Mouse (Mus musculus) forebrain, embryonic 13.5 days (tissue): ENCODE measurements around the gene Pcca. TPM values are rescaled to one million over a fixed set of nuclear protein-coding genes. Genes with fewer than 3 reads are reported as not detected.

Source experiments
- ATAC-seq: fragments of 200-750 bp; cut with Nextera tagmentation; 2 replicates; pipeline ENCODE4 v1.8.0; 2017
- H3K27ac ChIP-seq: fragments of 300-500 bp; sonication (generic); 2 replicates; pipeline ENCODE4 v1.5.1; 2015; ENCODE audit warnings: inconsistent platforms, mild to moderate bottlenecking, moderate library complexity
- H3K27me3 ChIP-seq: fragments of 300-500 bp; sonication (generic); 2 replicates; pipeline ENCODE4 v1.6.1; 2015; ENCODE audit warnings: mild to moderate bottlenecking, inconsistent platforms
- H3K36me3 ChIP-seq: fragments of 300-500 bp; sonication (generic); 2 replicates; pipeline ENCODE4 v1.6.1; 2015; ENCODE audit warnings: mild to moderate bottlenecking, inconsistent platforms; ENCODE audit not compliant: poor library complexity, severe bottlenecking
- H3K4me1 ChIP-seq: fragments of 300-500 bp; sonication (generic); 2 replicates; pipeline ENCODE4 v1.6.1; 2015; ENCODE audit warnings: inconsistent platforms
- H3K4me2 ChIP-seq: fragments of 300-500 bp; sonication (generic); 2 replicates; pipeline ENCODE4 v1.6.1; 2015; ENCODE audit warnings: inconsistent platforms, mild to moderate bottlenecking, moderate library complexity
- H3K4me3 ChIP-seq: fragments of 300-500 bp; sonication (generic); 2 replicates; pipeline ENCODE4 v1.5.1; 2015; ENCODE audit warnings: mild to moderate bottlenecking, inconsistent platforms
- H3K9ac ChIP-seq: fragments of 300-500 bp; sonication (generic); 2 replicates; pipeline ENCODE4 v1.6.1; 2015; ENCODE audit warnings: mild to moderate bottlenecking, inconsistent platforms
- H3K9me3 ChIP-seq: fragments of 300-500 bp; sonication (generic); replicated peaks from 2 replicates; pipeline ENCODE4 v1.6.1; 2016; ENCODE audit warnings: inconsistent platforms
- WGBS: fragments of 180-500 bp; shearing (Covaris S2); methylation state at CpG from one replicate; pipeline ENCODE4 v1.1.7; 2015; 5-methylcytosine and 5-hydroxymethylcytosine counted together
- polyA plus RNA-seq: library from polyadenylated mRNA; unstranded; fragments of >200 nt; fragmentation: Nextera tagmentation; extraction: Ambion mirVana; gene quantifications from 2 replicates; pipeline ENCODE4 v1.2.1, GENCODE M21; 2015

The Pcca gene
- polyA plus RNA-seq, 1 experiment from 2014 or later = 25.2 TPM

DNA sequence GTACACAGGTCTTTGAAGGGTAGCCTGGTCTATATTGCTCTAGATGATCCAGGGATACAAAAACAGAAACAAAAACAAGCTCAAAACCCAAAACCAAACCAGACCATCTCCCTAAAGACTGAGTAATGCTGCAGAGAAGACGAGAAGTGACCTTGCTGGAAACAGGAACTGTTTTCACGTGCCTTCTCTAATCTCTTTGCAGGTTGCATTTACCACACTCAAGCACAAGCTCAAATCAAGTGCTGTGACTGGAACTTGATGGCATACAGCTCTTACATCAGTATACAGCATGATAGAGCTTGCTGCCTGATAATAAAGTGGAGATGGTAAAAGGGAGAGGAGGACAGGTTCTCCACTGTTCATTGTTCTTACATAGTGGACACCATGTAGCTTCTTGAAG is 74.2 kb downstream of the Pcca start:
- H3K9me3 ChIP-seq = no peaks in the 10 kb centered on the region
- no peaks in the 10 kb centered on the region for H3K27me3 ChIP-seq
- H3K36me3 ChIP-seq = no peaks in the 10 kb centered on the region
- WGBS = 95% methylated on average over 2 of the region's 2 CpGs
- peaks cover 16% of the 10 kb centered on the region for H3K4me1 ChIP-seq
- H3K27ac ChIP-seq = no peak overlapping the region
- H3K9ac ChIP-seq = no peak overlapping the region
- H3K4me2 ChIP-seq = no peak overlapping the region
- no peak overlapping the region for H3K4me3 ChIP-seq
- ATAC-seq = no peak

DNA sequence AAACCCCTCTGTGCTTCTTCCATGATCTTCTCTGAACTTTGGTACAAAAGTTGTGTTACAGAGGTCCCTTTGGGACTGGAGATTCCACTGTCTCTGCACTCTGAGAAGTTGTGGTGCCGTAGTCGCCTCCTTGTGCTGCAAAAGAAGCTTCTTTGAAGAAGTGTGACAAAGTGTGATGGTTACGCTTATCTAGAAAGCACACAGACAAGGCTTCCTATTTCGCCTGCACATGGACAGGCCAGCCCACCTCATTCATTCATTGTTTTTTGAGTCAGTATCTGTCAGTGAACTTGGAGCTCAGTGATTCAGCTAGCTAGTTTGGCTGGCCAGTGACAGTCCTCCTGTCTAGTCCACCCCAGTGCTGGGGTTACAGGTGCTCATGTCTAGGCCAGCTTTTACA is 76.9 kb downstream of the Pcca start:
- Histone ChIP-seq H3K27ac (no peak overlapping the region), H3K9me3 (no peaks in the 10 kb centered on the region), H3K4me3 (no peak overlapping the region), H3K27me3 (no peaks in the 10 kb centered on the region), H3K9ac (no peak overlapping the region), H3K36me3 (no peaks in the 10 kb centered on the region), H3K4me2 (no peak overlapping the region), H3K4me1 (peaks cover 6% of the 10 kb centered on the region)
- WGBS = 89% methylated on average over 4 of the region's 4 CpGs
- ATAC-seq = no peak

DNA sequence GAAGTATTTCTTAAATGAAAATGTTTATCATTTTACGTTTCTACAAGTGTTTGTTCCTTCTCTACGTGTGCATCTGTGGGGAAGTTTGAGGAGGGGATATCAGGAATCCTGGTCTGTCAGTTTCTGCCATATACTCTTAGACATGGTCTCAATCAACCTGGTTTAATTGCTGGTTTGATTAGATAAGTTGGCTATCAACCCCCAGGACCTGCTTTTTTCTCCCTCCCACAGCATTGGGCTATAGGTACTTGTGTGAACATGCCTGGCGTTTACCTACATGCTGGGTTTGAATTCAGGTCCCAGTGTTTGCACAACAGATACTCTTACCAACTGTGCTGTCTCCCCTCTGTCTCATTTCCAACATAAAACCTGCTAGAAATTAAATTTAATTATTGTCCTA is 78.2 kb downstream of the Pcca start:
- Histone ChIP-seq H3K36me3 (no peaks in the 10 kb centered on the region), H3K9ac (no peak overlapping the region), H3K27ac (no peak overlapping the region), H3K4me3 (no peak overlapping the region), H3K4me1 (no peaks in the 10 kb centered on the region), H3K27me3 (no peaks in the 10 kb centered on the region), H3K4me2 (no peak overlapping the region), H3K9me3 (no peaks in the 10 kb centered on the region)
- ATAC-seq = no peak
- WGBS = 91% methylated on average over 3 of the region's 3 CpGs

DNA sequence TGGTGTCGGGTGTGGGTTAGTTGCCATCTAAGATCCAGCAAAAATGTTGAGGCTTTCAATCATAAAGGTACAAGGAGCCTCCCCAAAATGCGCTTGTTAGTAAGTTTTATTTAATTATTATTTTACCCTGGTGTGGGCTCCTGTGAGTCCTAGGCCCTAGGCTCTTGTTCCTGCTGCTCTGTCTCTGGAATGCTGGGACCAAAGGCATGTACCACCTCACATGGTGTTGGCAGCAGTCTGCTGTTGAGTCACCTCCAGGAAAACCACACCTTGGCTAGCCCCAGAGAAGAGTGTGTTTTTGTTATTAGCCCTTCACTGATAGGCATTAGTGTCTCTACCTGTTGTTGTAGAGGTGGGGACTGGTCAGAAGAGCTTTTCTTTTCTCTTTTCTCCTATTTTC is 83.5 kb downstream of the Pcca start:
- H3K36me3 ChIP-seq = no peaks in the 10 kb centered on the region
- 97% methylated on average over 2 of the region's 2 CpGs for WGBS
- H3K9me3 ChIP-seq = no peaks in the 10 kb centered on the region
- H3K4me2 ChIP-seq = no peak overlapping the region
- H3K4me1 ChIP-seq = no peaks in the 10 kb centered on the region
- H3K9ac ChIP-seq = no peak overlapping the region
- no peaks in the 10 kb centered on the region for H3K27me3 ChIP-seq
- ATAC-seq = no peak
- no peak overlapping the region for H3K27ac ChIP-seq
- no peak overlapping the region for H3K4me3 ChIP-seq

DNA sequence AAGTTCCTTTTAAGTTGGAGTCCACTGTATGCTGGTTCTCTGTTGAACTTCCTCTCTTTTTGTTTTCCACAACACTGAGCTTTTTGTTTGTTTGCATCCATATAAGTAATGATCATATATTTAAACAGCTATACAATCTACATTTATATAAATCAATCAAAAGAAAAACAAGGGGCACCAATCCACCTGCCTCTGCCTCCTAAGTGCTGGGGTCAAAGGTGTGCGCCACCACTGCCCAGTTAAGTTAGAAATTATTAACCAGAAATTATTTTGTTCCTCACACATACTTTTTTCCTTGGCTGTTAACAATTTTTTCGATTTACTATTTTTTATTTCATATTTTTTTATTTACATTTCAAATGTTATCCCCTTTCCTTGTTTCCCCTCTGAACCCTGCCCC is 99.3 kb downstream of the Pcca start:
- no peak overlapping the region for H3K27ac ChIP-seq
- H3K27me3 ChIP-seq = no peaks in the 10 kb centered on the region
- H3K4me1 ChIP-seq = peaks cover 13% of the 10 kb centered on the region
- no peak overlapping the region for H3K4me3 ChIP-seq
- H3K4me2 ChIP-seq = no peak overlapping the region
- no peaks in the 10 kb centered on the region for H3K9me3 ChIP-seq
- 92% methylated on average over 2 of the region's 2 CpGs for WGBS
- H3K36me3 ChIP-seq = no peaks in the 10 kb centered on the region
- H3K9ac ChIP-seq = no peak overlapping the region
- no peak for ATAC-seq

DNA sequence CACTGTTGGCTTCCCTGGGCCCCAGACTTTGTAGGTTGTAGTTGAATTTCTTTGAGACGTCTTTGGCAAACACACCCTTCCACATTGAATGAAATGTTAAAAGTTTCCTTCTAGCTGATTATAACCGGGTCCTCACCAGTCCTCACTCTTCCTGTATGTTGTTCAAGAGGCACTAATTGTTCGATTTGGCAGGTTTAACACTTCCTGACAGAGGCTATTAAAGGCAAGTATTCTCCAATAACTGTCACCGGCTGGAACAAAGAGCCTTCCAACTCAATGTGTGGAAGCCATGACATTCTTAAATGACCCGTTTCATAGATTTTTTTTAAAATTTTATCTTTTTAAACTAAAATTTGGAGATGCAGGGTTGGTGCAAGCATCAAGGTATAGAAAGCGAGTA is 102.5 kb downstream of the Pcca start:
- Histone ChIP-seq H3K9me3 (no peaks in the 10 kb centered on the region), H3K27me3 (no peaks in the 10 kb centered on the region), H3K4me3 (no peak overlapping the region), H3K4me2 (no peak overlapping the region), H3K27ac (no peak overlapping the region), H3K36me3 (no peaks in the 10 kb centered on the region), H3K4me1 (peaks cover 13% of the 10 kb centered on the region), H3K9ac (no peak overlapping the region)
- 0 out of 2 replicates have a peak, but pooled peaks have one; percentile 27 for ATAC-seq
- 18% methylated on average over 6 of the region's 6 CpGs for WGBS

DNA sequence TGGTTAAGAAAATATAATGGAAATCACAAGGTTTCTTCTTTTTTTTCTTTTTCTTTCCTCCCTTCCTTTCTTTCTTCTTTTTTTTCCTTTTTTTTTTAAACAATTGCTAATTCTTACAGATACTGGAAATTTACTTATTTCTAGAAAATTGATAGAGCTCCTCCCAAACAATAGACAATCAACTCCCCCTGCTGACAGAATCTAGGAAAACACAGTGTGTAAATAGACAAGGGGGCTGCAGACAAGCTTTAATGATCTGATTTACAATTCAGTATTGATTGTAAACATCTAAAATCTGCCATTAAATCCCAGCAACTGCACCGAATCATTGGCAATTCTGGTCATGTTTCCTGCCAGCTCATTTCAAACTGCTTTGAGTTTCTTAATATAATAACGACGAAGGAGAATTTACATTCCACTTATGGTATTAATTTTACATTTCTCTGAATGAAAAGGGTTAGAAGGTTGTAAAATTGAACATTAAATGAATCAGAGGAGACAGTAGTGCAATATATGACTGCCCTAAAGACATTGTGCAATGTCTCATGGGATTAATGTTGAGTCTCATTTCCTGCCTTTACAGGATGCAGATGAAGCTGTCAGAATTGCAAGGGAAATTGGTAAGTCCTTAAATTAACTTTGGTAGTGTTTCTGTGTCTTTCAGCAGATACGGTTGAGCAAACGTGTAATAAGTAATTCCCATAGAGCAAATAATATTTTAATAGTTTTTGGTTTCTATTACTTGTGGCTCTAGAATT is 103.9 kb downstream of the Pcca start:
- Histone ChIP-seq H3K9me3 (no peaks in the 10 kb centered on the region), H3K4me3 (no peak overlapping the region), H3K27me3 (no peaks in the 10 kb centered on the region), H3K27ac (no peak overlapping the region), H3K9ac (no peak overlapping the region), H3K4me1 (peaks cover 13% of the 10 kb centered on the region), H3K4me2 (no peak overlapping the region), H3K36me3 (no peaks in the 10 kb centered on the region)
- ATAC-seq = no peak
- 62% methylated on average over 5 of the region's 5 CpGs for WGBS

DNA sequence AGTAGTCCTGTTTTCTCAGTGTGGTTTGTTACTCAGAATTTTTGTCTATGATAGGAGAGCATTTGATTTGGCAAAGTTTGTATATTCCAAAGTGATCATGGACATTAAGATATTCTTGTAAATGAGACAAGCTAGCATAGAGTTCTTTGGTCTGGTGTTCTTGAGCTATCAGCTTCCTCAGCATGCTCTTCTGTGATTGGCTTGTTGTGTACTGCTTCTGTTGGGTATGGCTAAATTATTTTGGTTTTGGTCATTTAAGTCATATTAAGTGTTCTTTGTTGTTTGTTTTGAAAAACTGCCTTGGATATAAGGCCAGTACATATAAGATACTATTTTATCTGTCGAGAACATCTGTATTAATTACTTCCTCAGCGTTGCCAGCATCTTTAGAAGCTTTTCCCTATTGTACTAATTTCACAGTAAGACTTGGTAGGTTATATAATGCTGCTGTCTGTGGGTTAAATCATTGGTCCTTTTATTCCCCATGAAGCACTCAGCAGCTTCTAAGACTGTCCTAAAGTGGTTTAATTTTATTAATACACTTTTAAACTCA is 105.1 kb downstream of the Pcca start:
- H3K4me2 ChIP-seq = no peak overlapping the region
- no peak overlapping the region for H3K27ac ChIP-seq
- H3K9ac ChIP-seq = no peak overlapping the region
- no peaks in the 10 kb centered on the region for H3K9me3 ChIP-seq
- no peak for ATAC-seq
- H3K27me3 ChIP-seq = no peaks in the 10 kb centered on the region
- H3K36me3 ChIP-seq = no peaks in the 10 kb centered on the region
- no peak overlapping the region for H3K4me3 ChIP-seq
- peaks cover 13% of the 10 kb centered on the region for H3K4me1 ChIP-seq
- 87% methylated on average over 2 of the region's 2 CpGs for WGBS

DNA sequence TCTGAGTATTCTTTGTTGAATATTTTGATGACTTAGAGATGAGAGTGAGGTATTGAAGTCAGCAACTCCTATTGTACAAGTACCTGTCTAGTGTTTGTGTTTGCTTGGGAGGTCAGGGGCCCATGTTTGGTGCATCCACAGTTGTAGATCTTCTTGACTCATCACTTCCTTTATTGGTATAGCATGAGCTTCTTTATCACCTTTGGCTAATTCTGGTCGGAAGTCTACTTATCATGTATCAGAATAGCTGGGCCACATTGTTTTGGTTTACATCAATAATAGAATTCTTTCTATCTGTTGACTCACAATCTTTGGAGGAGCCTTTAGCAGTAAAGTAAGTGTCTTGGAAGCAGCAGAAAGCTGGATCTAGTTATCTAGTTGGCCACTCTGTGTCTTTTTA is 108.3 kb downstream of the Pcca start:
- no peaks in the 10 kb centered on the region for H3K9me3 ChIP-seq
- no peak overlapping the region for H3K4me3 ChIP-seq
- H3K36me3 ChIP-seq = no peaks in the 10 kb centered on the region
- H3K27ac ChIP-seq = no peak overlapping the region
- peaks cover 2% of the 10 kb centered on the region for H3K4me1 ChIP-seq
- no peak overlapping the region for H3K4me2 ChIP-seq
- H3K9ac ChIP-seq = no peak overlapping the region
- ATAC-seq = no peak
- 83% methylated on average over 1 of the region's 1 CpGs for WGBS
- no peaks in the 10 kb centered on the region for H3K27me3 ChIP-seq

DNA sequence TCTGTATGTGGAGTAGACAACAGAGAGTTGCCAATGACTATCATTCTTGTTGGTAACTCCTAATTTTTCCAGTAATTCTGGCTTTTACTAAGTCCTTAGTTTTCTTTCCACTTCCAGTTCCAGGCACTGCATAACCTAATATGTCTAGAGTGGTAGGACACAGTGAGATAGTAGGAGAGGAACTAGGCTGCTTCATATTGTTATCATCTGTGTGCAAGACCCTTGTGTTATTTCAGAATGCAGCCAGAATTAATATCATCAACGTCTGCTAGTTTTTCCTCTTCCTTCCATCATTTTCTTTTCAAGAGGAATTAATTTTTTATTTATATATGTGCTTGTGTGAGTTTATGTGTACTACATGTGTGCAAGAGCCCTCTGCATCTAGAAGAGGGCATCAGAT is 114.1 kb downstream of the Pcca start:
- WGBS = 92% methylated on average over 1 of the region's 1 CpGs
- no peaks in the 10 kb centered on the region for H3K27me3 ChIP-seq
- ATAC-seq = no peak
- H3K9ac ChIP-seq = no peak overlapping the region
- H3K36me3 ChIP-seq = no peaks in the 10 kb centered on the region
- H3K27ac ChIP-seq = no peak overlapping the region
- H3K9me3 ChIP-seq = no peaks in the 10 kb centered on the region
- H3K4me1 ChIP-seq = no peaks in the 10 kb centered on the region
- no peak overlapping the region for H3K4me2 ChIP-seq
- no peak overlapping the region for H3K4me3 ChIP-seq

DNA sequence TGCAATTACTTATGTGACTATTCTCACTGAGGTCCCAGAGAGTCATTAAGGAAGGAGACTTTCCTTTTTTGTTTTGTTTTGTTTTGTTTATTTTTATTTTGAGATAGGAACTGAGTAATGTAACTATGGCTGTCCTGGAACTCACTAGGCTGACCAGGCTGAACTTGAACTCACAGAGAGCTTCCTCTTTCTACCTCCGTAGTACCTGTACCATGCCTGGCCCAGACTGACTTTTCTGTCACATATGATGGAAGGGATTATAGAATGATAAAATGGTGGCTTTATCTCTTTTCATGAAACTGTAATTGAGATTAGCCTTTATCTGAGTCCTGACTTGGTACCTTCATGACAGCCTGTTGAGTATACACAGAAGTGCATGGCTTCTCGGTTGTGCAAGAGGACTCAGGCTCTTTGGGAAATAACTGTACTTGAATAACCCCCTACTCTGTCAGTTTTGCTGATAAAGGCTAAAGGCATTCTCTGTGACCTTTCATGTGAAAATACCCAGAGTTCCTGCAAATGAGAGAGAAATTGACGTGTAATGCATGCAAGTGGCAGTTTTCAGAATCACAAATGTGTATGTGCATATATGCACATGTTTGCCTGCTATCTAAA is 115.3 kb downstream of the Pcca start:
- Histone ChIP-seq H3K4me1 (no peaks in the 10 kb centered on the region), H3K9me3 (no peaks in the 10 kb centered on the region), H3K36me3 (no peaks in the 10 kb centered on the region), H3K27me3 (no peaks in the 10 kb centered on the region), H3K9ac (no peak overlapping the region), H3K27ac (no peak overlapping the region), H3K4me2 (no peak overlapping the region), H3K4me3 (no peak overlapping the region)
- ATAC-seq = no peak
- WGBS = 80% methylated on average over 3 of the region's 3 CpGs

DNA sequence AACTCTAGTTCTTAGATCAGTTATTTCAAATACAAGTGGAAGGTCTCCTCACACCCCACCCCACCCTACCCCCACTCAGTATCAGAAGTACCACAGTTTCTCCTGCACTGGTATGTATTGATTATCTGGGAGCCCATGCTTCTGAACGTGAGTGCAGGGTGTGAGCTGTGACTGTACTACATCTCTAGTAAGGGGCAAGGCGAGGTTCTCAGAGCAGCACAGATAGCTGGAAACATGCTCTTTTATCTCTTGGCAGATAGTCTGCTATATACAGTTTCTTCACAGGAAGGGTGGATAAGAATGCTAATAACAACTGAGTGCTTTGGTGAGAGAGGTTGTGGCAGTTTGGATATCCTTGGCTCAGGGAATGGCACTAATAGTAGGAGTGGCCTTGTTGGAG is 117.6 kb downstream of the Pcca start:
- H3K27ac ChIP-seq = no peak overlapping the region
- WGBS = 92% methylated on average over 2 of the region's 2 CpGs
- no peak overlapping the region for H3K4me2 ChIP-seq
- no peaks in the 10 kb centered on the region for H3K27me3 ChIP-seq
- H3K36me3 ChIP-seq = no peaks in the 10 kb centered on the region
- H3K9me3 ChIP-seq = no peaks in the 10 kb centered on the region
- H3K9ac ChIP-seq = no peak overlapping the region
- H3K4me1 ChIP-seq = no peaks in the 10 kb centered on the region
- ATAC-seq = no peak
- no peak overlapping the region for H3K4me3 ChIP-seq
